Mouse (Mus musculus): ENCODE measurements around the gene Gm14410. TPM values are rescaled to one million over a fixed set of nuclear protein-coding genes. Genes with fewer than 3 reads are reported as not detected.
"Not testable (repeated sequence)": the region's sequence is repeated elsewhere in the genome, so short reads cannot be mapped to it uniquely, and the experiment has no call there.

The Gm14410 gene
- polyA plus RNA-seq (2016; fragmentation: Nextera tagmentation; extraction: Ambion mirVana) = 30.8 and 32.3 TPM in 2 replicates

GRCm38 (mm10) chr2:177206341-177206740, at the start of gene Gm14410:
Gm14410 (minus strand) TSS chr2:177206421.
- not testable (repeated sequence) for H3K9ac ChIP-seq
- peak within 1 kb of the TSS; percentile 40 for H3K4me2 ChIP-seq (replicated peaks)

GRCm38 (mm10) chr2:177247449-177247848, 41.2 kb upstream of the Gm14410 start:
- not testable (repeated sequence) for H3K9me3 ChIP-seq (replicated peaks); H3K27ac ChIP-seq; H3K4me2 ChIP-seq (replicated peaks); H3K4me3 ChIP-seq; H3K9ac ChIP-seq; H3K36me3 ChIP-seq; ATAC-seq (ENCODE audit: low FRiP score); H3K27me3 ChIP-seq; H3K4me1 ChIP-seq
- WGBS = 94% methylated on average over 2 of the region's 2 CpGs

More at GRCm38 (mm10) chr2:177206341-177206740, at the start of gene Gm14410:
- H3K4me1 ChIP-seq; H3K36me3 ChIP-seq; ATAC-seq (ENCODE audit: low FRiP score); H3K9me3 ChIP-seq (replicated peaks); H3K27me3 ChIP-seq; H3K27ac ChIP-seq: not testable (repeated sequence)
- 5% methylated on average over 6 of the region's 6 CpGs for WGBS
- H3K4me3 ChIP-seq = peak within 1 kb of the TSS; percentile 38

- 51% methylated on average over 2 of the region's 2 CpGs for WGBS
- H3K4me3 ChIP-seq; ATAC-seq (ENCODE audit: low FRiP score); H3K4me1 ChIP-seq; H3K9me3 ChIP-seq (replicated peaks); H3K27me3 ChIP-seq; H3K4me2 ChIP-seq (replicated peaks); H3K36me3 ChIP-seq; H3K9ac ChIP-seq; H3K27ac ChIP-seq: not testable (repeated sequence)
These were observed 24.2 kb upstream of the Gm14410 start for GRCm38 (mm10) chr2:177230461-177230860.

- not testable (repeated sequence) for H3K4me2 ChIP-seq (replicated peaks); ATAC-seq (ENCODE audit: low FRiP score); H3K36me3 ChIP-seq; H3K4me3 ChIP-seq; H3K9ac ChIP-seq; H3K27me3 ChIP-seq; H3K9me3 ChIP-seq (replicated peaks); H3K4me1 ChIP-seq; H3K27ac ChIP-seq
- WGBS = 90% methylated on average over 5 of the region's 5 CpGs
These were observed 33.5 kb downstream of the Gm14410 start for GRCm38 (mm10) chr2:177172749-177173148.

Other genes with a start within 250 kb of the Gm14410 start
- gene Gm14419, start 205.5 kb downstream of the Gm14410 start, polyA plus RNA-seq (2016; fragmentation: Nextera tagmentation; extraction: Ambion mirVana) = 9.0 and 9.9 TPM in 2 replicates
- not detected in 2 replicates for gene Gm14401, start 132.1 kb downstream of the Gm14410 start, polyA plus RNA-seq (2016; fragmentation: Nextera tagmentation; extraction: Ambion mirVana)
- gene Gm14409, start 60.6 kb upstream of the Gm14410 start, polyA plus RNA-seq (2016; fragmentation: Nextera tagmentation; extraction: Ambion mirVana) = not detected in 2 replicates
- 0.14 and 0.49 TPM in 2 replicates for gene Gm14412, start 117.9 kb upstream of the Gm14410 start, polyA plus RNA-seq (2016; fragmentation: Nextera tagmentation; extraction: Ambion mirVana)
- gene Gm14418, start 191.9 kb upstream of the Gm14410 start, polyA plus RNA-seq (2016; fragmentation: Nextera tagmentation; extraction: Ambion mirVana) = 7.6 and 8.4 TPM in 2 replicates